8 mouse cellular contexts compared by ENCODE assay signal in the genomic region with DNA sequence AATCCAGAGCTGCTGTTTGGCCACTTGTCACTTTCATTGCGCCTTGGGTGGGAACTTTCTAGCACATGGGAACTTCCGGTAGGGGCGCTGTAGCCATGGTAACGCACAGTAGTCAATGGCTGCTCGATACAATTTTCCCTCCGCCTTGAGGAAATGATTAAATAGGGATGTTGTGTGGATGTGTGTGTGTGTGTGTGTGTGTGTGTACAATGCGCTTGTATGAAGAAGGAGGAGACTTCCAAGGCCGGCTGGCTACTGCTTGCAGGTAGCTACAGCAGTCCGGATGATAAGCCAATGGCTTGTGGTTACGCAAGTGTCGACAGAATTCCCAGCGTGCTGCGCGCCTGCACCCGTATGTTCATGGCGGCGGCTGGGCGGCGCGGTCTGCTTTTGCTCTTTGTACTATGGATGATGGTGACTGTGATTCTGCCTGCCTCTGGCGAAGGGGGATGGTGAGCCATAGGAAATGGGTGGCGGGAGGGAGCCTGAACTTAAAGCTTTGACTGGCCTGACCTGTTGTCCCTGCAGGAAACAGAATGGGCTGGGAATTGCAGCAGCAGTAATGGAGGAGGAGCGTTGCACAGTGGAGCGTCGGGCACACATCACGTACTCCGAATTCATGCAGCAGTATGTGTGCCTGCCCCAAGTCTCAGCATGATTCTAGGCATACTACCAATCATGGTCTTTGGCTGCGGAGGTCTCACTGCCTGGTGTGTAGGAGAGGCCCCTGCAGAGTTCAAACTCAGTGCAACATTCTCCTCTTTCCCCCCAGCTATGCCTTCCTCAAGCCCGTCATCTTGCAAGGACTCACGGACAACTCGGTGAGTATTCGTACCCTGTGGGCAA. TPM values are rescaled to one million over a fixed set of nuclear protein-coding genes. Genes with fewer than 3 reads are reported as not detected.
A peak's percentile ranks its signal among the peaks of the same experiment; 100 is the strongest.
DNase-seq lines count a peak whose midpoint lies in the region; ATAC-seq and TF ChIP-seq lines count a peak whose summit lies in the region.

A gene (plus strand): TSS at position 156 of the 846 bp plus-strand sequence.

- 1% methylated on average over 32 of the region's 32 CpGs for WGBS in heart, embryonic 13.5 days
- WGBS in kidney, postnatal 0 days = under 1% methylated on average over 32 of the region's 32 CpGs
- 1% methylated on average over 32 of the region's 32 CpGs for WGBS in liver, embryonic 13.5 days (ENCODE audit: insufficient replicate concordance)
- 2% methylated on average over 32 of the region's 32 CpGs for WGBS in stomach, postnatal 0 days

- DNase-seq in kidney, postnatal 0 days (ENCODE audit: low spot score) = peak; percentile 90
- peak; percentile 72 for DNase-seq in liver, embryonic 13.5 days
- peak; percentile 87 for DNase-seq in neural tube, embryonic 10.5 days (ENCODE audit: extremely low spot score, low spot score)
- DNase-seq in stomach, postnatal 0 days (ENCODE audit: low spot score) = peak; percentile 88

- H3K4me3 ChIP-seq in brown adipose tissue, adult 24 weeks (ENCODE audit: insufficient read depth, low read depth, low read length) = peak within 1 kb of the TSS; percentile 78
- H3K4me3 ChIP-seq in heart, embryonic 13.5 days = peak within 1 kb of the TSS; percentile 74
- peak within 1 kb of the TSS; percentile 34 for H3K4me3 ChIP-seq in kidney, postnatal 0 days (replicated peaks; ENCODE audit: low read depth, low read length)
- H3K4me3 ChIP-seq in liver, embryonic 13.5 days (replicated peaks) = peak within 1 kb of the TSS; percentile 85
- H3K4me3 ChIP-seq in stomach, postnatal 0 days (ENCODE audit: low read depth, low read length) = peak within 1 kb of the TSS; percentile 56

- H3K27me3 ChIP-seq in heart, embryonic 13.5 days (replicated peaks) = no peaks in the 10 kb centered on the region
- H3K27me3 ChIP-seq in kidney, postnatal 0 days (ENCODE audit: insufficient read depth, low read length) = no peaks in the 10 kb centered on the region
- no peaks in the 10 kb centered on the region for H3K27me3 ChIP-seq in liver, embryonic 13.5 days
- no peaks in the 10 kb centered on the region for H3K27me3 ChIP-seq in stomach, postnatal 0 days (ENCODE audit: control insufficient read depth, insufficient read depth, low read length)

- peak; percentile 57 for TF ChIP-seq CTCF in kidney, postnatal 0 days (IDR thresholded peaks at IDR 0.05; ENCODE audit: low read depth)
- peak; percentile 62 for TF ChIP-seq CTCF in stomach, postnatal 0 days (IDR thresholded peaks at IDR 0.05; ENCODE audit: low read depth)

- H3K9me3 ChIP-seq in heart, embryonic 13.5 days = no peaks in the 10 kb centered on the region
- H3K9me3 ChIP-seq in kidney, postnatal 0 days (replicated peaks; ENCODE audit: low read length) = no peaks in the 10 kb centered on the region
- H3K9me3 ChIP-seq in liver, embryonic 13.5 days (replicated peaks) = no peaks in the 10 kb centered on the region
- H3K9me3 ChIP-seq in stomach, postnatal 0 days (ENCODE audit: control insufficient read depth, low read length) = no peaks in the 10 kb centered on the region

- peak within 1 kb of the TSS; percentile 91 for H3K4me2 ChIP-seq in heart, embryonic 13.5 days
- H3K4me2 ChIP-seq in kidney, postnatal 0 days (ENCODE audit: low read length) = peak within 1 kb of the TSS; percentile 66
- peak within 1 kb of the TSS; percentile 99 for H3K4me2 ChIP-seq in liver, embryonic 13.5 days
- H3K4me2 ChIP-seq in stomach, postnatal 0 days (replicated peaks; ENCODE audit: low read depth) = peak within 1 kb of the TSS; percentile 85

- peak within 1 kb of the TSS; percentile 89 for H3K9ac ChIP-seq in heart, embryonic 13.5 days
- H3K9ac ChIP-seq in kidney, postnatal 0 days (ENCODE audit: low read depth, low read length) = peak within 1 kb of the TSS; percentile 60
- H3K9ac ChIP-seq in liver, embryonic 13.5 days = peak within 1 kb of the TSS; percentile 81
- peak within 1 kb of the TSS; percentile 68 for H3K9ac ChIP-seq in stomach, postnatal 0 days (ENCODE audit: low read length)

- TF ChIP-seq EP300 in stomach, postnatal 0 days (optimal IDR thresholded peaks at IDR 0.05) = no peak

- peak within 1 kb of the TSS; percentile 47 for H3K27ac ChIP-seq in brown adipose tissue, adult 24 weeks (replicated peaks; ENCODE audit: low read depth, low read length)
- peak within 1 kb of the TSS; percentile 93 for H3K27ac ChIP-seq in heart, embryonic 13.5 days (replicated peaks)
- peak within 1 kb of the TSS; percentile 88 for H3K27ac ChIP-seq in kidney, postnatal 0 days
- H3K27ac ChIP-seq in liver, embryonic 13.5 days = peak within 1 kb of the TSS; percentile 78
- peak within 1 kb of the TSS; percentile 92 for H3K27ac ChIP-seq in stomach, postnatal 0 days (replicated peaks)

- peak; percentile 70 for ATAC-seq in CD4-positive, CD25-positive, alpha-beta regulatory T cell, adult 4 months
- ATAC-seq in erythroid progenitor cell, adult 5-6 weeks (replicated peaks; ENCODE audit: low FRiP score, poor library complexity, severe bottlenecking) = peak; percentile 62
- ATAC-seq in heart, embryonic 13.5 days (ENCODE audit: extremely low read depth, insufficient number of reproducible peaks, low FRiP score, low TSS enrichment) = no peak
- peak; percentile 16 for ATAC-seq in kidney, postnatal 0 days (replicated peaks; ENCODE audit: low FRiP score, low read depth)
- peak; percentile 37 for ATAC-seq in liver, embryonic 13.5 days (ENCODE audit: low read depth)
- ATAC-seq in stomach, postnatal 0 days (ENCODE audit: low FRiP score, low TSS enrichment) = peak; percentile 55

- peaks cover 24% of the 10 kb centered on the region for H3K4me1 ChIP-seq in brown adipose tissue, adult 24 weeks (ENCODE audit: control insufficient read depth, insufficient read depth, insufficient read length, low read length)
- peaks cover 58% of the 10 kb centered on the region for H3K4me1 ChIP-seq in heart, embryonic 13.5 days
- peaks cover 36% of the 10 kb centered on the region for H3K4me1 ChIP-seq in kidney, postnatal 0 days (replicated peaks; ENCODE audit: insufficient read depth, low read length)
- H3K4me1 ChIP-seq in liver, embryonic 13.5 days (replicated peaks) = peaks cover 73% of the 10 kb centered on the region
- peaks cover 22% of the 10 kb centered on the region for H3K4me1 ChIP-seq in stomach, postnatal 0 days (replicated peaks; ENCODE audit: control insufficient read depth, insufficient read depth)

- H3K36me3 ChIP-seq in heart, embryonic 13.5 days = peaks cover 55% of the 10 kb centered on the region
- peaks cover 34% of the 10 kb centered on the region for H3K36me3 ChIP-seq in kidney, postnatal 0 days (ENCODE audit: insufficient read depth, low read length)
- peaks cover 56% of the 10 kb centered on the region for H3K36me3 ChIP-seq in liver, embryonic 13.5 days
- H3K36me3 ChIP-seq in stomach, postnatal 0 days (ENCODE audit: control insufficient read depth, insufficient read depth, low read length) = peaks cover 14% of the 10 kb centered on the region

RNA-seq across cellular contexts. Expression of the gene that starts here (rescaled TPM):
- polyA plus RNA-seq in CD4-positive, CD25-positive, alpha-beta regulatory T cell, adult 4 months (2017; shearing (Covaris generic)) = 10 to 100 TPM; 22.2 to 42.8 TPM
- polyA plus RNA-seq in brown adipose tissue, adult 24 weeks (2012; ENCODE audit: insufficient read depth, insufficient read length, missing spikeins) = 29.2 and 37.3 TPM in 2 replicates
- 5.4 and 6.1 TPM in 2 replicates for total RNA-seq in erythroid progenitor cell, adult 5-6 weeks (2015; ENCODE audit: low replicate concordance)
- 2.7 and 9.1 TPM in 2 replicates for total RNA-seq in erythroid progenitor cell, adult 5-6 weeks (2017; ENCODE audit: low replicate concordance)
- polyA plus RNA-seq in heart, embryonic 13.5 days (2015; fragmentation: Nextera tagmentation; extraction: Ambion mirVana) = 36.7 and 37.4 TPM in 2 replicates
- polyA plus RNA-seq in kidney, postnatal 0 days (2015; fragmentation: Nextera tagmentation; extraction: Ambion mirVana) = 53.1 and 54.5 TPM in 2 replicates
- 21.7 and 26.9 TPM in 2 replicates for polyA plus RNA-seq in liver, embryonic 13.5 days (2015; fragmentation: Nextera tagmentation; extraction: Ambion mirVana)
- polyA plus RNA-seq in stomach, postnatal 0 days (2015; fragmentation: Nextera tagmentation; extraction: Ambion mirVana) = 29.7 and 31.5 TPM in 2 replicates

Comparison
In these comparisons a context has a peak if more than half of its experiments do, and no peak if none do; other contexts are left out.
1. H3K4me3 ChIP-seq: peak in every context shown above with its lines; median percentile 85 in liver, embryonic 13.5 days; 78 in brown adipose tissue, adult 24 weeks; 74 in heart, embryonic 13.5 days; 56 in stomach, postnatal 0 days; 34 in kidney, postnatal 0 days.